Mouse (Mus musculus): ENCODE data around the gene Ces2a.

- TF ChIP-seq CTCF (IDR thresholded peaks at IDR 0.05; ENCODE audit: low read depth) (peak; percentile 15; the same call in 1 of the 2 replicates), EP300 (IDR thresholded peaks at IDR 0.05; ENCODE audit: low read depth) (no peak)
Measured at GRCm38 (mm10) chr8:104742039-104742438, 8.2 kb downstream of the Ces2a start.
